Mouse (Mus musculus): ENCODE measurements around the gene Htr1f.

- TF ChIP-seq EP300 (IDR thresholded peaks at IDR 0.05; ENCODE audit: low read depth) = no peak
- TF ChIP-seq CTCF (IDR thresholded peaks at IDR 0.05; ENCODE audit: low read depth) = no peak
Measured at GRCm38 (mm10) chr16:64989279-64989800, 116.3 kb downstream of the Htr1f start.
